Comparison of ENCODE assay signal across 28 mouse cellular contexts in the genomic region with DNA sequence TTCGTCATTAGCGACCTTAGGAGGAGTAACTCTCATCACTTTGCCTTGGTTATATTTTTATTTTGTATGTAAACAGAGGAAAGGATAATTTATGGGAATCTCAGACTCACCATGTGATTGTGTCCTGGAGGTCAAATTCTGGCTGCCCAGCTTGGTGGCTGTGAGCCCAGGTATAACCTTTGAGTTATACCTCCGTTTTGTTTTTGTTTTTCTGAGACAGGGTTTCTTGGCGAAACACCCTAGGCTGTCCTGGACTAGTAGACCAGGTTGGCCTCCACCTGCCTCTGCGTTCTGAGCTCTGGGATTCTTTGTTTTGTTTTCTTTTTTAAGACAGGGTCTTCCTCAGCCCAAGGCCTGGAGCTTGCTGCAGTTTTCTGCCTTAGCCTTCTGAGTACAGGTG. TPM values are rescaled to one million over a fixed set of nuclear protein-coding genes. Genes with fewer than 3 reads are reported as not detected.
DNase-seq lines count a peak whose midpoint lies in the region; ATAC-seq and TF ChIP-seq lines count a peak whose summit lies in the region.
"Had no signal": no experiment of that assay in that cellular context is flagged by ENCODE, and none has a peak within 500 bp of the region (broad histone marks: within the 10 kb centered on the region; RNA-seq: fewer than 3 reads in every experiment).

No protein-coding gene starts in this region.

- H3K4me3 ChIP-seq in gastrocnemius, adult 2 months: no peak overlapping the region
- H3K4me3 ChIP-seq in kidney, embryonic 14.5 days (ENCODE audit: low read length): no peak overlapping the region
- H3K4me3 ChIP-seq: embryonic facial prominence, embryonic 10.5 days; embryonic facial prominence, embryonic 12.5 days; forebrain, embryonic 13.5 days had no signal

- no peaks in the 10 kb centered on the region for H3K36me3 ChIP-seq in kidney, embryonic 14.5 days (ENCODE audit: control insufficient read depth, insufficient read depth, low read length)
- H3K36me3 ChIP-seq: embryonic facial prominence, embryonic 10.5 days; embryonic facial prominence, embryonic 12.5 days; G1E had no signal

- no peak for ATAC-seq in kidney, embryonic 14.5 days (ENCODE audit: low FRiP score, low TSS enrichment)
- ATAC-seq: activated CD4-positive, CD25-positive, alpha-beta regulatory T cell, adult 4 months; CD4-positive, CD25-positive, alpha-beta regulatory T cell, adult 4 months; forebrain, embryonic 13.5 days; Patski had no signal

- H3K4me1 ChIP-seq in kidney, embryonic 14.5 days (ENCODE audit: control insufficient read depth, insufficient read depth, low read length): no peaks in the 10 kb centered on the region

- no peaks in the 10 kb centered on the region for H3K27me3 ChIP-seq in kidney, embryonic 14.5 days (ENCODE audit: control insufficient read depth, insufficient read depth, low read length)
- H3K27me3 ChIP-seq: embryonic facial prominence, embryonic 12.5 days; forebrain, embryonic 13.5 days; Patski had no signal

- no peak overlapping the region for H3K9ac ChIP-seq in kidney, embryonic 14.5 days (ENCODE audit: low read depth, low read length)
- H3K9ac ChIP-seq: embryonic facial prominence, embryonic 12.5 days; forebrain, embryonic 13.5 days had no signal

- no peak for DNase-seq in gastrocnemius, adult 2 months
- no peak for DNase-seq in gastrocnemius, postnatal 36 days
- peak; percentile 21 for DNase-seq in kidney, adult 18-20 months
- DNase-seq in kidney, postnatal 4 days: no peak
- DNase-seq in kidney, adult 9 months: peak; percentile 58
- peak; percentile 52 to 53 for DNase-seq in kidney, postnatal 36 days
- no peak for DNase-seq in kidney, postnatal 10 days
- DNase-seq: adrenal gland, adult 8-10 months; adrenal gland, postnatal 14 days; adrenal gland, postnatal 36 days; B cell, adult 2 months; cerebellum, adult 11-12 months; cerebellum, adult 2 months; cerebellum, adult 9-10 months; cerebellum, postnatal 10 days; cerebellum, postnatal 25 days had no signal

- 69% methylated on average over 5 of the region's 5 CpGs for WGBS in kidney, embryonic 14.5 days

- no peak for TF ChIP-seq CTCF in gastrocnemius, adult 2 months (IDR thresholded peaks at IDR 0.05)

- intact Hi-C loops in gastrocnemius, adult 2 months (cut with DNase I): loop anchor here (5.0 kb wide), 1 partner anchor 96 kb away; no protein-coding TSS in a partner anchor
- intact Hi-C loops in gastrocnemius, postnatal 36 days (cut with DNase I): no loop called here

- H3K27ac ChIP-seq in gastrocnemius, adult 2 months: peak overlapping the region; percentile 48; the same call in 1 of the 2 replicates
- H3K27ac ChIP-seq in kidney, embryonic 14.5 days (ENCODE audit: low read depth, low read length): no peak overlapping the region
- H3K27ac ChIP-seq: embryonic facial prominence, embryonic 10.5 days; embryonic facial prominence, embryonic 12.5 days; forebrain, embryonic 13.5 days had no signal

- H3K9me3 ChIP-seq in kidney, embryonic 14.5 days (ENCODE audit: control insufficient read depth, low read length): no peaks in the 10 kb centered on the region
- H3K9me3 ChIP-seq: embryonic facial prominence, embryonic 10.5 days; embryonic facial prominence, embryonic 12.5 days; forebrain, embryonic 13.5 days; G1E had no signal

- no peak overlapping the region for H3K4me2 ChIP-seq in kidney, embryonic 14.5 days (replicated peaks; ENCODE audit: low read depth, low read length)
- H3K4me2 ChIP-seq: embryonic facial prominence, embryonic 12.5 days; forebrain, embryonic 13.5 days had no signal

RNA-seq across cellular contexts. Expression of a gene that starts 3.5 kb away (rescaled TPM):
- 10 to 100 TPM; 76.1 to 95.7 TPM for total RNA-seq in gastrocnemius, adult 2 months (2021)
- 10 to 100 TPM; 52.8 to 65.1 TPM for total RNA-seq in gastrocnemius, postnatal 36 days (2021)
- 17.1 and 29.7 TPM in 2 replicates for polyA plus RNA-seq in kidney, embryonic 14.5 days (2014; fragmentation: Nextera tagmentation; extraction: Ambion mirVana)

RNA-seq across cellular contexts. Expression of a gene that starts 3.5 kb away (rescaled TPM):
- 10 to 100 TPM in 1 of 2 experiments, 1 to 10 TPM in 1; 8.8 to 11.8 TPM for total RNA-seq in gastrocnemius, adult 2 months (2021)
- total RNA-seq in gastrocnemius, postnatal 36 days (2021): 10 to 100 TPM in 1 of 2 experiments, 1 to 10 TPM in 1; 9.1 to 10.8 TPM
- 19.3 and 27.5 TPM in 2 replicates for polyA plus RNA-seq in kidney, embryonic 14.5 days (2014; fragmentation: Nextera tagmentation; extraction: Ambion mirVana)

RNA-seq across cellular contexts. Expression of a gene that starts 30.1 kb away (rescaled TPM):
- not detected for total RNA-seq in gastrocnemius, adult 2 months (2021)
- under 1 TPM in 1 of 2 experiments, not detected in 1; 0.17 TPM for total RNA-seq in gastrocnemius, postnatal 36 days (2021)
- not detected in 2 replicates for polyA plus RNA-seq in kidney, embryonic 14.5 days (2014; fragmentation: Nextera tagmentation; extraction: Ambion mirVana)
- total RNA-seq: adrenal gland, adult 18-20 months; adrenal gland, adult 8-10 months; adrenal gland, postnatal 14 days; adrenal gland, postnatal 36 days; CH12.LX; G1E had no signal
- polyA plus RNA-seq: activated CD4-positive, CD25-positive, alpha-beta regulatory T cell, adult 4 months; cortical plate, adult 2 months; embryonic facial prominence, embryonic 10.5 days; embryonic facial prominence, embryonic 12.5 days; embryonic facial prominence, embryonic 14.5 days; forebrain, embryonic 13.5 days; Patski had no signal

RNA-seq across cellular contexts. Expression of a gene that starts 30.1 kb away (rescaled TPM):
- 1 to 10 TPM in 1 of 2 experiments, under 1 TPM in 1; 0.94 to 1.4 TPM for total RNA-seq in gastrocnemius, adult 2 months (2021)
- total RNA-seq in gastrocnemius, postnatal 36 days (2021): under 1 TPM; 0.64 to 0.72 TPM
- polyA plus RNA-seq in kidney, embryonic 14.5 days (2014; fragmentation: Nextera tagmentation; extraction: Ambion mirVana): 1.8 and 2.1 TPM in 2 replicates
- polyA plus RNA-seq: G1E had no signal

RNA-seq across cellular contexts. Expression of a gene that starts 51.5 kb away (rescaled TPM):
- 1 to 10 TPM; 3.4 to 4.1 TPM for total RNA-seq in gastrocnemius, adult 2 months (2021)
- 1 to 10 TPM; 3.2 to 4.3 TPM for total RNA-seq in gastrocnemius, postnatal 36 days (2021)
- polyA plus RNA-seq in kidney, embryonic 14.5 days (2014; fragmentation: Nextera tagmentation; extraction: Ambion mirVana): 12.7 and 18.9 TPM in 2 replicates

Comparison
In these comparisons a context has a peak if more than half of its experiments do, and no peak if none do; other contexts are left out.
1. DNase-seq: peak in kidney, adult 18-20 months (single experiment), kidney, adult 9 months (single experiment) and kidney, postnatal 36 days (2 of 2); none in gastrocnemius, adult 2 months (single experiment), gastrocnemius, postnatal 36 days (0 of 2), kidney, postnatal 4 days (0 of 2) and kidney, postnatal 10 days (single experiment).